Comparison of ENCODE assay signal across 29 mouse cellular contexts in genomic region chr16:88258407-88258806, GRCm38 (mm10). TPM values are rescaled to one million over a fixed set of nuclear protein-coding genes. Genes with fewer than 3 reads are reported as not detected.
"Had no signal": no experiment of that assay in that cellular context is flagged by ENCODE, and none has a peak within 500 bp of the region (broad histone marks: within the 10 kb centered on the region; RNA-seq: fewer than 3 reads in every experiment).

No protein-coding gene starts in this region.

- H3K27me3 ChIP-seq: heart, embryonic 12.5 days; hindbrain, embryonic 12.5 days; limb, embryonic 12.5 days; liver, embryonic 12.5 days had no signal

- H3K27ac ChIP-seq: gastrocnemius, adult 2 months; heart, embryonic 10.5 days; hindbrain, embryonic 10.5 days; hindbrain, embryonic 12.5 days; hindbrain, embryonic 14.5 days; layer of hippocampus, adult 2 months; left cerebral cortex, adult 2 months; limb, embryonic 10.5 days; limb, embryonic 12.5 days; liver, embryonic 12.5 days; liver, embryonic 14.5 days had no signal

- H3K4me2 ChIP-seq: heart, embryonic 12.5 days; hindbrain, embryonic 12.5 days; hindbrain, embryonic 14.5 days; limb, embryonic 12.5 days; liver, embryonic 12.5 days had no signal

- H3K4me1 ChIP-seq: heart, embryonic 10.5 days; heart, embryonic 12.5 days; hindbrain, embryonic 10.5 days; hindbrain, embryonic 12.5 days; limb, embryonic 10.5 days; limb, embryonic 12.5 days; liver, embryonic 12.5 days had no signal

- ATAC-seq: hindbrain, embryonic 16.5 days; inflammation-experienced regulatory T-cells, adult 6 months; intestine, embryonic 16.5 days; liver, embryonic 12.5 days; liver, postnatal 0 days had no signal

- H3K9ac ChIP-seq: heart, embryonic 12.5 days; hindbrain, embryonic 12.5 days; hindbrain, embryonic 14.5 days; limb, embryonic 12.5 days; liver, embryonic 12.5 days; liver, embryonic 14.5 days; liver, postnatal 0 days had no signal

- DNase-seq: gastrocnemius, adult 2 months; gastrocnemius, postnatal 10 days; gastrocnemius, postnatal 25 days; heart, adult 18-20 months; heart, postnatal 10 days; heart, postnatal 4 days; kidney, adult 11 months; kidney, adult 2 months; kidney, postnatal 10 days; kidney, postnatal 25 days; kidney, postnatal 4 days; liver; liver, postnatal 0 days had no signal

- H3K9me3 ChIP-seq: heart, embryonic 10.5 days; heart, embryonic 12.5 days; hindbrain, embryonic 10.5 days; hindbrain, embryonic 12.5 days; limb, embryonic 10.5 days; limb, embryonic 12.5 days; liver, embryonic 12.5 days had no signal

- H3K4me3 ChIP-seq: gastrocnemius, adult 2 months; heart, embryonic 10.5 days; heart, embryonic 12.5 days; hindbrain, embryonic 10.5 days; hindbrain, embryonic 12.5 days; layer of hippocampus, adult 2 months; left cerebral cortex, adult 2 months; limb, embryonic 10.5 days; limb, embryonic 12.5 days; liver, embryonic 12.5 days had no signal

- H3K36me3 ChIP-seq: heart, embryonic 10.5 days; heart, embryonic 12.5 days; hindbrain, embryonic 10.5 days; hindbrain, embryonic 12.5 days; limb, embryonic 10.5 days; limb, embryonic 12.5 days; liver, embryonic 12.5 days had no signal

RNA-seq across cellular contexts. Expression of gene Grik1, which starts 31.7 kb away (rescaled TPM):
- total RNA-seq: gastrocnemius, adult 2 months; gastrocnemius, postnatal 25 days; granulocyte monocyte progenitor cell, adult 5-6 weeks; heart, postnatal 25 days had no signal
- polyA plus RNA-seq: liver, postnatal 0 days had no signal
